Mouse (Mus musculus) embryo, embryonic 11 days (tissue): ENCODE data around the gene Olfr691.
"Not testable (repeated sequence)": the region's sequence is repeated elsewhere in the genome, so short reads cannot be mapped to it uniquely, and the experiment has no call there.

Experiments
- DNase-seq: peaks from one replicate; pipeline ENCODE4 v3.0.0-alpha.2; 2015

The Olfr691 gene

DNA sequence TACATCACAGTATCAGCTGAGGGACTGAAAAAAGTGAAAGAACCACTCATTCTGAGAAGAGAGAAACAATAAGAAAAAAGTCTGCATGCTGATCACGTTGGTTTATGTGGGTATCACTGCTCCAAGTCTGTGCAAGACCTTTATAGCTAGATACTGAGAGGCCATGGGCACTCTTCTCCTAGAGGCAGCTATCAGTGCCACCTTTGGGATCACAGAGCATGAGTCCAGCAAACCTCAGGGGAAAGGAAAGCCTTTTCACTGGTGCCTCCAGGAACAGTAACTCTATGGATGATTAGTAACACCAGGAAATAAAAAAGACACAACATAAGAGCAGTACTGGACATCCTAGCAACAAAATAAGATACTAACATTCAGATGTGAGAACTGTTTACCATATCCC, at the start of gene Olfr691:
Gene Olfr691, minus strand, starts transcription at position 101 of the 400 bp plus-strand sequence.
- no peak for DNase-seq

DNA sequence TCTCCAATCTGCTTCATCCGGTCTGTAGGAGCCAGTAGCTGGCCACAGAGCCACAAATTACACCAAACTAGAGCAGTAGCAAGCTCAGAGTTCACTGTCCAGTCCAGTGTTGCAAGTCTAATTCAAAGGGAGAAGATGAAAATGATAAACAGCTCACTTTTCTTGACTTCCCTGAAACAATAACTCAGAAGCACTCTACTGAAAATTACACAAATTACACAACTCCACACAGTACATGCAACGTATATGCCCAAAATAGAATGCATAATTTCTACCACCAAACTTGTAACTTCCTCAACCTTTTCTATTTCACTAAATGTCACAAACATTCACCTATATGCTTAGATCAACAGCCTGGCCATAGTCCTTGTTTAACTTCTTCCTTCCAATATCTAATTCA, 48.2 kb upstream of the Olfr691 start:
- DNase-seq = no peak

DNA sequence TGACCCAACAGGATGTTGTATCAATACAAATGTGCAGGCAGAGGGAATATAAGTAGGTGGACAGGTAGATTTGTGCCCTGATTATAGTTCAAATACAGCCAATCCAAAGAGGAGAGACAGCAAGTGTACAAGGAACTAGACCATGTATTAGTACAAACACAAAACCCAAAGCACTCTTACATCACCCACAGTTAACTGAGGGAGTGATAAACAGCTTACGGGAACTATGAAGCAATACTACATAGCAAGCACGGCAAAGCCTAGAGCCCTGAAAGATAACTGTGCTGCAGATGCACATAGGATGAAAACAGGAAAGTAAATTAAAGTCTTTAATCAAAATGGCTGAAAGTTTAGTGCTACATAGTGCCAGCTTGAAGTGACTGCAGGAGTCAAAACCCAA, 45.6 kb upstream of the Olfr691 start:
- DNase-seq = no peak

DNA sequence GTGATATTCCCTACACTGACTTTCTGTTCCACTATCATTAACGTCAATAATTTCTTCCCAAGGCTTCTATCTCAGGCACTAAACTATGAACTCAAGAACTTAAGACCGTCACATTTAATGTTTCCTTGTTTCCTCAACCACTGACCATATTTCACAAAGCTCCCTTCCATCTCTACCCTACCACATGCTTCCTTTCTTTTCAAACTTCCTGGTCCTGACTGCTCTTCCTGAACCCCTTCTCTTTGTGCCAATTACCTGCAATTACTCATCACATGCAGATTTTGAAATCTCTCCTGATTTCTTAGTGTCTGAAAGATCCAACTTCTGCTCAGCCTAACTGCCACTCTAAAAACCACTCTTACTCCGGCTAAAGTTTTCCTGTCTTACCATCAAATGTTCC, 38.3 kb upstream of the Olfr691 start:
- DNase-seq = no peak

DNA sequence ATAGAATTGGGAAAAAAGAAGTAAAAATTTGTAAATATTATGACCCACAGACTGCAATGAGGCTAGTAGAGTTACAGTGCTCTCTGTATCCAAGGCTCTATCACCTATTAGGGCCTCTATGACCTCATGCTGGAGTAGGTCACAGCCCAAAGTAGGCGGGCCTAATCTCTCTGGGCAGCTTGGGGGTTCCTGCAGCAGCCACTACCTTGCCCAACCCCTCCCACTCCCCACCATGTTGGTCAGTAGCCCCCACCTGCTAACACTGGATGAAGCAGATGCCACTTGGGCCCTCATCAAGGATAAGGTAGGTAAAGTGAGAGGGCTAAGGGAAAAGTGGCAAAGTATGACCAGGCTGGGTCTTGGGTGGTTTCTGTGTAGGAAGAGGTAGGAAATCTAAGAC, 32.8 kb upstream of the Olfr691 start, which contains the start of gene Gm5901:
Gene Gm5901, plus strand, starts transcription at position 173 of the 400 bp plus-strand sequence.
- no peak for DNase-seq

DNA sequence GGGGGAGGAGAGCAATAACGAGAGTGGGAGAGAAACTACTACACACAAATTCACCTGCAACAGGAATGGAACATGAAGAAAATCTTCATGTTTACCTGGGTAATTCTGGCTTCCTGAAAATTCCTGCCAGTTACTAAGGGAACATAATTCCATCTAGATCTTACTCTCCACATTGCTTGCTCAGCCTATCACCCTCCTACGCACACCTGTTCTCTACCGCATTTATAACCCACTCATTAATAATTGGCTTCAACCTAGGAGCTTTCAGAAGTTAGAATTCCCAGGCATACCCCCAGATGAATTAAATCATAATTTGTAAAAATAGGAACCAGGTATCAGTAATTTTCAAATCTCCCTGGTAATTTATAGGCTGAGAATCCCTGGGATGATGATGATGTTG, 31.9 kb upstream of the Olfr691 start:
- no peak for DNase-seq

DNA sequence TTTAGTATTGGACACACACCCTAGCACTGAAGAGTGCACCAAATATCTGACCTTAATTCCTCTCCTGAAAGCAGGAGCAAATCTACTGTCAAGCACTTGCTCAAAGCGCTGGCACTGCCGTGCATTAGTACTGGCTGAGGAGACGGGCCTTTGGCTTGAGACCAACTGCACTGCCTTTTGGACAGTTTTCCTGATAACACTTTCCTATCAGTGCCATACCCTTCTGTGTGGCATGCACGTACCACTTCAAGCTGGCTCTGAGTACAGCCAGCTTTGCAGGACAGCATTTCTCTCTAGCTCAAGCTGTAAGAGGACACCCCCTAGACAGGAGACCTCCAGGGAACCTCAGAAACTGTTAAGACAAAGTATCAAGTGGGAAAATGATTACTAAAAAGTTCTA, 31.4 kb upstream of the Olfr691 start:
- DNase-seq = no peak

DNA sequence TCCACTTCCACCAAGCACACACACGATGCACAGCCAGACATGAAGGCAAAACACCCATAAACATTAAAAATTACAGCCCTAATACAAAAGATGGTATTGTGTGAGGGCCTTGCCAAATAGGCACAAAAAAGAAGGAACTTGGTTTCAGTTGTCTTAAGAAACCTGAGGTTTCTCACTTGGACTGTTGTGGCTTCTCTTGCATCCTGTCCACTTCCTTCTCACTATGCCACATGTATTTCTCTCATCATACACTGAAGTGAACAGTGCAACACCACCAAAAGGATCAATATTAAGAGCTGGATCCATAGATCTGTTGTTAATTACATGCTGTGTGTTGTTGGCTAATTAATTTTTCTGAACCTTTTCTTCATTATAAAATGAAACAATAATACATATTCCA, 30.8 kb upstream of the Olfr691 start:
- DNase-seq = no peak

DNA sequence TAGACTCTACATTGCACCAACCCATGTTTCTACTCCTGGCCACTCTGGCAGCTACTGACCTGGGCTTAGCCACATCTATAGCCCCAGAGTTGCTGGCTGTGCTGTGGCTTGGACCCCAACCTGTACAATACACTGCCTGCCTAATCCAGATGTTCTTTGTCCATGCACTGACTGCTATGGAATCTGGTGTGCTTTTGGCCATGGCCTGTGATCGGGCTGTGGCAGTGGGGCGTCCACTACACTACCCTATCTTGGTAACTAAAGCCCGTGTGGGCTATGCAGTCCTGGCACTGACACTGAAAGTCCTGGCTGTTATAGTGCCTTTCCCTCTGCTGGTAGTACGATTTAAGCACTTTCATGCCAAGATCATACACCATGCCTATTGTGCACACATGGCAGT, 26.5 kb upstream of the Olfr691 start:
- DNase-seq = no peak

DNA sequence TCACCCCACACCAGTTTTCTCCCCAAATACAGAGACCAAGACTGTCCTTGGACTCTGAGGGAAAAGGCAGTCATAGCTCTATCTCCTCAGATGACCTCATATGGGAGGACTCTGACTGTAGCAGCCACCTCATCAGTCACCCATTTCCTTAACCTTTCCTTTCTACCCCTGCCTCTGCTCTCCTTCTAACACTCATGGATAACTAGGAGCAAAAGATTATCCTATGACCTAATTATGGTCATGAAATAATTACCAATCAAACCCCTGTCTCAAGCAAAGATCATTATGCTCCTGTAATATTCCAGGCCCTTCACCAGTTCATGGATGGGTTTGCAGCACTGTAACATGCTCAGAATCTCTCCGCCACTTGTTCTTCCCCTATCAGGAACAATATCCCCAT, 25.9 kb upstream of the Olfr691 start, which contains the start of gene Olfr692:
Gene Olfr692, plus strand, starts transcription at position 301 of the 400 bp plus-strand sequence.
- no peak for DNase-seq

DNA sequence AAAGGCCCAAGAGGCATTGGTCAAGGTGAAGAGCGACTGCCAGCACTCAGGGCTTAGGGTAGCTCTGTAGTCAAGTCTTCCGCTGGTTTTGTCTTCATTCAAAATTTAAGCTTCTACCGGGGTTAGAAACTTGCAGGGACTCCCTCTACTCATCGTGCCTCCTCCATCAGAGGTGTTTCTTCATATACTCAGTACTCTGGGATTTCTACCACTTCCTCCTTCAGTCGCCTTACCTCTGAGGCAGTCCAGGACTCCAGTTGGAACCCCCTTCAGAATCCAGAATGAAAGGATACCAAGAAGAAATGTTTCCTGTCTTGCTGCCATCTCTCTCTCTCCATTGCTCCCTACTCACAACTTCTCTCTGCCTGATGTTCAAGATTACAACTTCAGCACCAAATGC, 25.2 kb upstream of the Olfr691 start:
- no peak for DNase-seq

DNA sequence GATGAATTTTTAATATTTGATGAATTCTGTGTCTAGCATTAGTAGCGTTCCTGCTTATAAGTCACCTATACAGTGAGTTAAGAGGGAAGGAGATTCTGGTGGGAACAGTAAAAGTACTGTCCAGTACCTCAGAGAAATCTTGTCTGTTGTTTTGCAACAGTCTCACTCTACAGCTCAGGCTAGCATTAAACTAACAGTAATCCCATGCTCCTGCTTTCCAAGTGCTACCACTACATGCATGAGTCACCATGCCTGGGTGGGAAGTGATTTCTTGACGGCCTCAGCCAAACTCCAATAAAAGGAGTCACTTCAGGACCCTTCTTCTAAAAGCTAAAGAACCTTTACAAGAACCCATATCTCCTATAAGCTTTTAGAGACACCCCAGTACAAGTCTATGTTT, 19.6 kb upstream of the Olfr691 start:
- DNase-seq = no peak

DNA sequence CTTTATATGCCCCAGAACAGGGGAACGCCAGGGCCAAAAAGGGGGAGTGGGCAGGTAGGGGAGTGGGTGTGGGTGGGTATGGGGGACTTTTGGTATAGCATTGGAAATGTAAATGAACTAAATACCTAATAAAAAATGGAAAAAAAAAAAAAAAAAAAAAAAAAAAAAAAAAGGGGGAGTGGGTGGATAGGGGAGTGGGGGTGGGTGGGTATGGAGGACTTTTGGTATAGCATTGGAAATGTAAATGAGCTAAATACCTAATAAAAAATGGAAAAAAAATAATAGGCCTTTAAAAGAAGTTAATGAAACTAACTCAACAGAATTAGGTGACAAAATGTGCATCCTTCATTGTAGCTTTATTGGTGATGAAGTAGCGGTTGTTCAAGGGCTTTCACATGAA, 14.4 kb upstream of the Olfr691 start:
- DNase-seq = not testable (repeated sequence)

DNA sequence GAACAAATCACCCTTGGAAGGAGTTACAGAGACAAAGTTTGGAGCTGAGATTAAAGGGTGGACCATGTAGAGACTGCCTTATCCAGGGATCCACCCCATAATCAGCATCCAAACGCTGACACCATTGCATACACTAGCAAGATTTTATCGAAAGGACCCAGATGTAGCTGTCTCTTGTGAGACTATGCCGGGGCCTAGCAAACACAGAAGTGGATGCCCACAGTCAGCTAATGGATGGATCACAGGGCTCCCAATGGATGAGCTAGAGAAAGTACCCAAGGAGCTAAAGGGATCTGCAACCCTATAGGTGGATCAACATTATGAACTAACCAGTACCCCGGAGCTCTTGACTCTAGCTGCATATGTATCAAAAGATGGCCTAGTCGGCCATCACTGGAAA, 14.0 kb upstream of the Olfr691 start:
- DNase-seq = not testable (repeated sequence)

DNA sequence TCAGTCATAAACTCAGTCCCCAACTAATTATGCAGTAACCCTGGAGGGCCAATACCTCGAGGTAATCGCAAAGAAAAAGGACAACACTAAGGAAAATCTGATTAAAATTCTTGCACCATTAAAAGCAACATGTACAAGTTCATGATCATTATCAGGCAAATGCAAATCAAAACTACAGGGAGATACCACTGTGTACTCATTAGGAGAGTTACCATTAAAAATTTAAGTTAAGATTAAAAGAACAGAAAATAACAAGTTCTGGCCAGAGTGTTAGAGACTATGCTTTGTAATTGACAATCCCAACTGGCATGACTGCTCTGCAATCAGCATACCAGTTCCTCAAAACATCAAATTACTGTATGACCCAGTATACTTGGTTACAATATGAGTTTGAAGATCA, 682 bp upstream of the Olfr691 start:
- DNase-seq = no peak

DNA sequence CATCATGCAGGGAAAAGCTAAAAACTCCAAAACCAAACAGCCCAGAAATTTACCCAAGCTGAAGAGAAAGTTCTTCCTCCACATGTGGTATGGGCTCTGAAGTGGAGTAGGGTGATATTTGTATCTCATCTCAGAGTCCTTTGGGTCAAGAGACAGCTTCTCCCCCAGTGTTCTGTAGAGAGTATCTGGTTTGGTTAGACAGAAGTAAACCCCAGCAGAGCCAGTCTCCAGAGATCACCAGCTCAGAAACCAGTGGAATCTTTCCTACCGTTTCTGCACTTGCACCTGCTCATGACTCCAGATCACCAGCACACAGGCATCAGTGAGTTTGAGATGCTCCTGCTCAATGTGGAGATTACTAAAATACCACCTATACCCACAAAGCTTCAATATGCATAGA, 8.1 kb downstream of the Olfr691 start, which contains the start of gene Olfr690:
Gene Olfr690, minus strand, starts transcription at position 101 of the 400 bp plus-strand sequence.
- no peak for DNase-seq

DNA sequence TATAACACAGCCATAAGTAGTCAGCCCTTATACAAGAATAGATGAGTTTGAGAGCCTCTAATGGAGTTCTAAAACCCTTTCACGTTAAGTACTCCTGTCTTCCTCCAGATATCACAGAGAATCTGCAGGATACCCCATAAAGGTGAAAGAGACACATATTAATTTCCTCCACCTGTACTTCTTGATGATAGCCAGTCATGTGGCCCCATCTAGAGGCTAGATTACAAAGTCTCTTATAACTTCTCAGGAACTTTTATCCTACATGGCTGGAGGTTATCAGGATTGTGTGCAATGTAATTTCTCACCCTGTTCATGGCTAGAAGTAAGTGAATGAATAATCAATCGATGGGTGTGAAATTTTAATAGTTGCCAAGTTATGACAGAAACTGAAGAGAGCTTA, 16.8 kb downstream of the Olfr691 start:
- no peak for DNase-seq

DNA sequence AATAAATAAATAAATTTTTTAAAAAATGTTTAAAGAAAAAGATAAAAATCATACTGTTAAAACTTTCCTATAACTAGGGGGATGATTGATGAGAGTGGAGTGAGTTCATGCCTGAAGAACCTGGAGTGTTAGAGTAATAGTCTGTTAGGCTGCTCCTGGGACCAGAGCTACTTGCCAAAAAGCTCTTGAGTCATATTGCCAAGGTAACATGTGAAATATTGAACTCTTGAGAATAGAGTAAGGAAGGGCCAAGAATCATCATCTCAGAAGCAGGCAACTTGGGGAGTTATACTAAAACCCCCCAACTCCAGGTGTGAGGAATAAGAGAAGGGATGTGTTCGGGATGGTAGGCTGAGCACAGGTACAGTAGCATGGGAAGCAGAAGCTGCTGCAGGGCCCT, 31.2 kb downstream of the Olfr691 start, which contains the start of gene Olfr689:
Gene Olfr689, plus strand, starts transcription at position 301 of the 400 bp plus-strand sequence.
- no peak for DNase-seq

DNA sequence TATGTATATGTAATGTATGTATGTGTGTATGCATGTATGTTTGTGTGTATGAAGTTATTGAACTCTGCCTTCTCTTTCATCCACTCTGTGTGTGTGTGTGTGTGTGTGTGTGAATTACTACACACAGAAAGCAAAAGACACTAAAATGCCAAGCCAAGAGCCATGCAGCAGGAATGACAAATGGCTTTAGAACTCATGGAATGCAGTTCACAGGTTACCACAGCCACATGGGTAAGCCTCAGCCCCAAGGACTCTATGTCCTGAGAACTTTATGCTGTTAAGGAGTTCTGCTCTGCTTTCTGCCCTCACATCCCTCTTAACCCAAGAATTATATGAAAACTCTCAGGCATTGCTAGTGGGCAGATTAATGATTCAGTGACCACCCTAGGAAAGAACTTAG, 52.0 kb downstream of the Olfr691 start:
- no peak for DNase-seq

DNA sequence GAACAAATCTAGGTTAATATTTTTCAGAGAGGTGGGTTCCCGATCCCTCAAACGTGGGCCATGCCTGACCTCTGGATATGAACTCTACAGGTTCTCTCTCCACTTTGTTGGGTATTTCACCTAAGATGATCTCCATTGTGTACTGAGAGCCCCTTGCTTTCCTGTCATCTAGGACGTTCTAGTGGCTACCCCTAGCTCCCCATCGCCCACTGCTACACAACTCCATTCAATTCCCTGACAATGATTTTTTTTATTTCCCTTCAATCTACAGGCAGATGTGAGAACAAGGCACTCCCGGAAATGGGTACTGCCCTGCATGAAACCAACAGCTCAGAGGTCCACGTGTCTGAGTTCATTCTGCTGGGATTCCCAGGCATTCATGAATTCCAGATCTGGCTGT, 54.3 kb downstream of the Olfr691 start, which contains the start of gene Olfr688:
Gene Olfr688, plus strand, starts transcription at position 301 of the 400 bp plus-strand sequence.
- DNase-seq = no peak
